Mouse (Mus musculus): ENCODE results near the gene Itga9.

- no peak for TF ChIP-seq CTCF (IDR thresholded peaks at IDR 0.05; ENCODE audit: low read depth)
- TF ChIP-seq EP300 (IDR thresholded peaks at IDR 0.05; ENCODE audit: low read depth) = no peak
These were observed 44.5 kb downstream of the Itga9 start for GRCm38 (mm10) chr9:118650976-118651375.

Measured in heart, postnatal 0 days (tissue).